In the genomic region with DNA sequence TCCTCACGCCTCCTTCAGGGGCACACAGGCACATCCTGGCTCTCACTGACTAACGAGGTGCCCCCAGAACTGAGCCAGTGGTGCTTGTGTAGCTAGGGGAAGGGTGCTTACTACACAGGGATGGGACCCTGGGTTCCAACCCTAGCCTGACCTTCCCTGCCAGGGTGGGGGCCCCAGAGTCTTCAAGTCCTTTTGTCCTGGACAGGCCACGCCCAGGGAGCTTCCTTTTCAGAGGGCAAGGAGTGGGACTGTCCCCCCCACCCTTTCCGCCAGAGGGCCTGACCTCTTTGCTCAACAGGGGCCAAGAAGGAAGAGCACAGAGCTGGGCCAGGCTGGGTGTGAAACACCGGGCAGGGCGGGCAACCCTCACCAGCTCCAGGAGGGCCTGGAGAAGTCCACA, we compare ENCODE assay signal across 9 mouse cellular contexts. TPM values are rescaled to one million over a fixed set of nuclear protein-coding genes. Genes with fewer than 3 reads are reported as not detected.
DNase-seq lines count a peak whose midpoint lies in the region; ATAC-seq lines count a peak whose summit lies in the region.
"Had no signal": no experiment of that assay in that cellular context is flagged by ENCODE, and none has a peak within 500 bp of the region (broad histone marks: within the 10 kb centered on the region; RNA-seq: fewer than 3 reads in every experiment).

No protein-coding gene starts in this region.

- no peak overlapping the region for H3K9ac ChIP-seq in hindbrain, embryonic 16.5 days (ENCODE audit: low read depth, low read length)
- H3K9ac ChIP-seq in intestine, embryonic 15.5 days = no peak overlapping the region

- peaks cover 29% of the 10 kb centered on the region for H3K4me1 ChIP-seq in hindbrain, embryonic 10.5 days (replicated peaks)
- H3K4me1 ChIP-seq in hindbrain, embryonic 16.5 days (ENCODE audit: control insufficient read depth, insufficient read depth, low read depth, low read length) = peaks cover 9% of the 10 kb centered on the region
- peaks cover 4% of the 10 kb centered on the region; the same call in 1 of the 2 replicates for H3K4me1 ChIP-seq in intestine, embryonic 15.5 days (replicated peaks)

- no peaks in the 10 kb centered on the region for H3K36me3 ChIP-seq in hindbrain, embryonic 10.5 days
- no peaks in the 10 kb centered on the region for H3K36me3 ChIP-seq in hindbrain, embryonic 16.5 days (ENCODE audit: control insufficient read depth, insufficient read depth, low read length)
- no peaks in the 10 kb centered on the region for H3K36me3 ChIP-seq in intestine, embryonic 15.5 days

- ATAC-seq in hindbrain, embryonic 16.5 days = no peak
- ATAC-seq in intestine, embryonic 15.5 days = no peak

- peak overlapping the region; percentile 46 for H3K27ac ChIP-seq in hindbrain, embryonic 10.5 days
- H3K27ac ChIP-seq in hindbrain, embryonic 16.5 days (ENCODE audit: low read depth, low read length) = no peak overlapping the region
- H3K27ac ChIP-seq in intestine, embryonic 15.5 days = no peak overlapping the region

- no peak for DNase-seq in hindbrain, embryonic 10.5 days (ENCODE audit: low spot score)
- peak; percentile 71 to 76 for DNase-seq in adrenal gland, postnatal 36 days
- peak; percentile 78 for DNase-seq in kidney, adult 9 months
- peak; percentile 69 for DNase-seq in lung, postnatal 14 days
- no peak for DNase-seq in natural killer cell, adult 2 months (ENCODE audit: low spot score in 2 of 2)
- no peak for DNase-seq in cerebellum, adult 9-10 months
- DNase-seq: thymus, postnatal 14 days had no signal

- H3K4me2 ChIP-seq in hindbrain, embryonic 16.5 days (ENCODE audit: low read length) = no peak overlapping the region
- H3K4me2 ChIP-seq in intestine, embryonic 15.5 days (replicated peaks) = no peak overlapping the region

- H3K4me3 ChIP-seq in hindbrain, embryonic 10.5 days = no peak overlapping the region
- no peak overlapping the region for H3K4me3 ChIP-seq in hindbrain, embryonic 16.5 days (ENCODE audit: low read length)
- H3K4me3 ChIP-seq in intestine, embryonic 15.5 days (replicated peaks) = no peak overlapping the region

- no peaks in the 10 kb centered on the region for H3K27me3 ChIP-seq in hindbrain, embryonic 10.5 days (ENCODE audit: insufficient read depth, poor library complexity, severe bottlenecking)
- H3K27me3 ChIP-seq in hindbrain, embryonic 16.5 days (replicated peaks; ENCODE audit: control insufficient read depth, insufficient read depth, low read length) = no peaks in the 10 kb centered on the region
- H3K27me3 ChIP-seq in intestine, embryonic 15.5 days (replicated peaks) = no peaks in the 10 kb centered on the region

- no peaks in the 10 kb centered on the region for H3K9me3 ChIP-seq in hindbrain, embryonic 10.5 days
- no peaks in the 10 kb centered on the region for H3K9me3 ChIP-seq in hindbrain, embryonic 16.5 days (ENCODE audit: control insufficient read depth, low read length)
- H3K9me3 ChIP-seq in intestine, embryonic 15.5 days = no peaks in the 10 kb centered on the region

- 59% methylated on average over 6 of the region's 6 CpGs for WGBS in hindbrain, embryonic 10.5 days
- 66% methylated on average over 6 of the region's 6 CpGs for WGBS in hindbrain, embryonic 16.5 days
- WGBS in intestine, embryonic 15.5 days = 61% methylated on average over 6 of the region's 6 CpGs

RNA-seq across cellular contexts. Expression of a gene that starts 58.4 kb away (rescaled TPM):
- 6.5 and 7.5 TPM in 2 replicates for polyA plus RNA-seq in hindbrain, embryonic 10.5 days (2016; fragmentation: Nextera tagmentation; extraction: Ambion mirVana)
- 6.8 and 7.6 TPM in 2 replicates for polyA plus RNA-seq in hindbrain, embryonic 16.5 days (2015; fragmentation: Nextera tagmentation; extraction: Ambion mirVana)
- 10 to 100 TPM; 50.0 to 57.8 TPM for total RNA-seq in adrenal gland, postnatal 36 days (2021)
- 7.7 and 7.8 TPM in 2 replicates for polyA plus RNA-seq in intestine, embryonic 15.5 days (2015; fragmentation: Nextera tagmentation; extraction: Ambion mirVana)

Comparison
In these comparisons a context has a peak if more than half of its experiments do, and no peak if none do; other contexts are left out.
1. DNase-seq: peak in adrenal gland, postnatal 36 days (2 of 2), kidney, adult 9 months (single experiment) and lung, postnatal 14 days (single experiment); none in hindbrain, embryonic 10.5 days (single experiment), natural killer cell, adult 2 months (0 of 2) and cerebellum, adult 9-10 months (single experiment).